Mouse (Mus musculus): ENCODE data around the gene Zfp61. TPM values are rescaled to one million over a fixed set of nuclear protein-coding genes. Genes with fewer than 3 reads are reported as not detected.
A peak's percentile ranks its signal among the peaks of the same experiment; 100 is the strongest.

Gene Zfp61
- total and polyA plus RNA-seq, 3 experiments, result 2.6 to 9.6 (median 7.0) TPM

- no peak for DNase-seq
Observed at GRCm38 (mm10) chr7:24260000-24260312, 41.1 kb downstream of the Zfp61 start.

GRCm38 (mm10) chr7:24259306-24259999 is 41.6 kb downstream of the Zfp61 start:
- DNase-seq, result no peak

GRCm38 (mm10) chr7:24254633-24255474 is 46.2 kb downstream of the Zfp61 start, which contains the start of gene Zfp108:
Gene Zfp108, plus strand, starts transcription at chr7:24254794.
- DNase-seq, result peak; percentile 88

- no peak for DNase-seq
Observed at GRCm38 (mm10) chr7:24253779-24254615, 47.0 kb downstream of the Zfp61 start.

Small RNAs within 50 kb of the gene (microRNA-seq; reads per million reads assigned to microRNA genes)
- gene Gm27592, result 0 reads per million in 2 experiments

Other genes starting within 250 kb of the Zfp61 start
- not detected for gene Vmn1r183, start 248.0 kb downstream of the Zfp61 start, total RNA-seq (2021)
- gene Vmn1r183, start 248.0 kb downstream of the Zfp61 start, polyA plus RNA-seq (2012; rRNA removed), result not detected in 2 replicates
- gene Zfp180, start 219.3 kb downstream of the Zfp61 start, total RNA-seq (2021), result 10 to 100 TPM; 21.7 to 26.3 TPM
- gene Zfp180, start 219.3 kb downstream of the Zfp61 start, polyA plus RNA-seq (2012; rRNA removed), result 11.3 and 17.9 TPM in 2 replicates
- 1 to 10 TPM; 3.1 to 4.1 TPM for gene Zfp112, start 188.9 kb downstream of the Zfp61 start, total RNA-seq (2021)
- gene Zfp112, start 188.9 kb downstream of the Zfp61 start, polyA plus RNA-seq (2012; rRNA removed), result 1.8 and 2.2 TPM in 2 replicates
- 1 to 10 TPM; 9.4 to 9.7 TPM for gene Zfp235, start 167.1 kb downstream of the Zfp61 start, total RNA-seq (2021)
- gene Zfp235, start 167.1 kb downstream of the Zfp61 start, polyA plus RNA-seq (2012; rRNA removed), result 2.6 and 4.2 TPM in 2 replicates
- gene Zfp114, start 126.2 kb downstream of the Zfp61 start, total RNA-seq (2021), result under 1 TPM; 0.37 to 0.38 TPM
- gene Zfp114, start 126.2 kb downstream of the Zfp61 start, polyA plus RNA-seq (2012; rRNA removed), result 0.04 and 0.08 TPM in 2 replicates
- 1 to 10 TPM; 6.6 to 9.4 TPM for gene Zfp111, start 89.8 kb downstream of the Zfp61 start, total RNA-seq (2021)
- 0.58 and 0.70 TPM in 2 replicates for gene Zfp111, start 89.8 kb downstream of the Zfp61 start, polyA plus RNA-seq (2012; rRNA removed)
- gene Zfp109, start 63.7 kb downstream of the Zfp61 start, total RNA-seq (2021), result 1 to 10 TPM; 4.1 to 4.3 TPM
- 0.54 and 0.65 TPM in 2 replicates for gene Zfp109, start 63.7 kb downstream of the Zfp61 start, polyA plus RNA-seq (2012; rRNA removed)
- gene Zfp108, start 46.4 kb downstream of the Zfp61 start, total RNA-seq (2021), result 1 to 10 TPM; 2.2 to 3.7 TPM
- gene Zfp108, start 46.4 kb downstream of the Zfp61 start, polyA plus RNA-seq (2012; rRNA removed), result 0.35 and 0.44 TPM in 2 replicates
- 1 to 10 TPM; 4.1 to 4.3 TPM for gene Zfp93, start 30.8 kb downstream of the Zfp61 start, total RNA-seq (2021)
- 1.1 and 1.3 TPM in 2 replicates for gene Zfp93, start 30.8 kb downstream of the Zfp61 start, polyA plus RNA-seq (2012; rRNA removed)
- gene Zfp94, start 15.4 kb upstream of the Zfp61 start, total RNA-seq (2021), result 1 to 10 TPM; 3.1 to 5.5 TPM
- gene Zfp94, start 15.4 kb upstream of the Zfp61 start, polyA plus RNA-seq (2012; rRNA removed), result 4.3 and 4.6 TPM in 2 replicates
- gene Tescl, start 32.7 kb upstream of the Zfp61 start, total RNA-seq (2021), result 1 to 10 TPM in 1 of 2 experiments, under 1 TPM in 1; 0.58 to 1.2 TPM
- gene Tescl, start 32.7 kb upstream of the Zfp61 start, polyA plus RNA-seq (2012; rRNA removed), result 1.2 and 1.8 TPM in 2 replicates
- not detected for gene Lypd5, start 48.0 kb upstream of the Zfp61 start, total RNA-seq (2021)
- not detected in 2 replicates for gene Lypd5, start 48.0 kb upstream of the Zfp61 start, polyA plus RNA-seq (2012; rRNA removed)
- under 1 TPM; 0.37 to 0.97 TPM for gene Kcnn4, start 69.0 kb upstream of the Zfp61 start, total RNA-seq (2021)
- gene Kcnn4, start 69.0 kb upstream of the Zfp61 start, polyA plus RNA-seq (2012; rRNA removed), result 2.1 and 3.0 TPM in 2 replicates
- gene Smg9, start 98.4 kb upstream of the Zfp61 start, total RNA-seq (2021), result 10 to 100 TPM; 19.7 to 20.2 TPM
- gene Smg9, start 98.4 kb upstream of the Zfp61 start, polyA plus RNA-seq (2012; rRNA removed), result 45.8 and 46.0 TPM in 2 replicates
- not detected for gene Irgc1, start 151.1 kb upstream of the Zfp61 start, total RNA-seq (2021)
- gene Irgc1, start 151.1 kb upstream of the Zfp61 start, polyA plus RNA-seq (2012; rRNA removed), result 0.19 TPM in 1 of 2 replicates, not detected in the other
- 10 to 100 TPM in 1 of 2 experiments, 1 to 10 TPM in 1; 9.5 to 10.8 TPM for gene Plaur, start 161.3 kb upstream of the Zfp61 start, total RNA-seq (2021)
- 15.5 and 18.0 TPM in 2 replicates for gene Plaur, start 161.3 kb upstream of the Zfp61 start, polyA plus RNA-seq (2012; rRNA removed)
- 1 to 10 TPM; 1.7 to 4.7 TPM for gene Cadm4, start 180.8 kb upstream of the Zfp61 start, total RNA-seq (2021)
- 6.6 and 7.5 TPM in 2 replicates for gene Cadm4, start 180.8 kb upstream of the Zfp61 start, polyA plus RNA-seq (2012; rRNA removed)
- gene Zfp428, start 205.8 kb upstream of the Zfp61 start, total RNA-seq (2021), result 1 to 10 TPM; 4.2 to 7.2 TPM
- gene Zfp428, start 205.8 kb upstream of the Zfp61 start, polyA plus RNA-seq (2012; rRNA removed), result 32.1 and 38.3 TPM in 2 replicates
- gene AC161166.1, start 211.2 kb upstream of the Zfp61 start, total RNA-seq (2021), result not detected
- gene AC161166.1, start 211.2 kb upstream of the Zfp61 start, polyA plus RNA-seq (2012; rRNA removed), result not detected in 2 replicates
- 10 to 100 TPM; 21.2 to 23.7 TPM for gene Irgq, start 229.5 kb upstream of the Zfp61 start, total RNA-seq (2021)
- 20.8 and 23.5 TPM in 2 replicates for gene Irgq, start 229.5 kb upstream of the Zfp61 start, polyA plus RNA-seq (2012; rRNA removed)
- gene Pinlyp, start 244.9 kb upstream of the Zfp61 start, total RNA-seq (2021), result not detected
- not detected in 2 replicates for gene Pinlyp, start 244.9 kb upstream of the Zfp61 start, polyA plus RNA-seq (2012; rRNA removed)
- 10 to 100 TPM; 34.7 to 36.8 TPM for gene Xrcc1, start 245.1 kb upstream of the Zfp61 start, total RNA-seq (2021)
- 61.2 TPM in 2 replicates for gene Xrcc1, start 245.1 kb upstream of the Zfp61 start, polyA plus RNA-seq (2012; rRNA removed)